Mouse (Mus musculus) midbrain, embryonic 14.5 days (tissue): Measurements from ENCODE around the gene Gorab. TPM values are rescaled to one million over a fixed set of nuclear protein-coding genes. Genes with fewer than 3 reads are reported as not detected.

Experiments used
- ATAC-seq: fragments of 200-750 bp; cut with Nextera tagmentation; 2 replicates; pipeline ENCODE4 v1.8.0; 2017; ENCODE audit warnings: moderate number of reproducible peaks, moderate library complexity; ENCODE audit not compliant: low FRiP score, low TSS enrichment
- DNase-seq: peaks from one replicate; pipeline ENCODE4 v3.0.0-alpha.2; 2015
- H3K27ac ChIP-seq: fragments of 300-500 bp; sonication (generic); replicated peaks from 2 replicates; pipeline ENCODE4 v1.5.1; 2014; ENCODE audit warnings: mild to moderate bottlenecking, low read depth, low read length, moderate library complexity
- H3K27me3 ChIP-seq: fragments of 300-500 bp; sonication (generic); 2 replicates; pipeline ENCODE4 v1.6.1; 2014; ENCODE audit warnings: low read length, control low read depth, mixed read lengths; ENCODE audit not compliant: control insufficient read depth, insufficient read depth
- H3K36me3 ChIP-seq: fragments of 300-500 bp; sonication (generic); 2 replicates; pipeline ENCODE4 v1.6.1; 2014; ENCODE audit warnings: low read length, control low read depth; ENCODE audit not compliant: control insufficient read depth, insufficient read depth
- H3K4me1 ChIP-seq: fragments of 300-500 bp; sonication (generic); 2 replicates; pipeline ENCODE4 v1.6.1; 2014; ENCODE audit warnings: mild to moderate bottlenecking, antibody characterized with exemption, low read length, control low read depth; ENCODE audit not compliant: control insufficient read depth, insufficient read depth
- H3K4me2 ChIP-seq: fragments of 300-500 bp; sonication (generic); 2 replicates; pipeline ENCODE4 v1.6.1; 2014; ENCODE audit warnings: mild to moderate bottlenecking, low read length, moderate library complexity
- H3K4me3 ChIP-seq: fragments of 300-500 bp; sonication (generic); replicated peaks from 2 replicates; pipeline ENCODE4 v1.5.1; 2014; ENCODE audit warnings: low read depth, low read length
- H3K9ac ChIP-seq: fragments of 300-500 bp; sonication (generic); replicated peaks from 2 replicates; pipeline ENCODE4 v1.6.1; 2014; ENCODE audit warnings: mild to moderate bottlenecking, low read length, moderate library complexity
- H3K9me3 ChIP-seq: fragments of 300-500 bp; sonication (generic); 2 replicates; pipeline ENCODE4 v1.6.1; 2016; ENCODE audit warnings: low read length, control low read depth, mixed read lengths; ENCODE audit not compliant: control insufficient read depth
- WGBS: fragments of 180-500 bp; shearing (Covaris S2); extraction: QIAGEN DNeasy Blood & Tissue Kit; methylation state at CpG from one replicate; pipeline ENCODE4 v1.1.7; 2014; 5-methylcytosine and 5-hydroxymethylcytosine counted together
- polyA plus RNA-seq: library from polyadenylated mRNA; unstranded; fragments of >200 nt; fragmentation: Nextera tagmentation; extraction: Ambion mirVana; gene quantifications from 2 replicates; pipeline ENCODE4 v1.2.1, GENCODE M21; 2014

The Gorab gene
- polyA plus RNA-seq, 1 experiment from 2014 or later, result 23.7 TPM

DNA sequence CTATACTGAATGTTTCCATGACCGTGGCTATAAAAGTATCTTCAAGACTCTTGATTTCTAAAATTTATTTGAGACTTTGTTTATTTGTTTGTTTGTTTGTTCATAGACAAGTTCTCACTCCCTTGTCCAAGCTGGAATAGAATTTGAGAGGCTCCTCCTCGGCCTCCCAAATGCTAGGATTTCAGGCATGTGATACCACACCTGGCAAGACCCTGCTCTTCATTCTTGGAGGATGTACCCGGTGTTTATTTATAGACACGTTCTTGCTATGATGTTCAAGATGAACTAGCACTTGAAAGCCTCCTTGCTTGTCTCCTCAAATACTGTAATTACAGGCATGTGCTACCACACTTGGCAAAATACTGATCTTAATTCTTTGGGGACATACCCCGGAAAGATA, 57.9 kb downstream of the Gorab start:
- H3K9ac ChIP-seq, result no peak overlapping the region
- DNase-seq (no peak), ATAC-seq (no peak)
- no peaks in the 10 kb centered on the region for H3K27me3 ChIP-seq
- no peaks in the 10 kb centered on the region for H3K36me3 ChIP-seq
- no peak overlapping the region for H3K4me3 ChIP-seq
- H3K27ac ChIP-seq, result no peak overlapping the region
- 87% methylated on average over 5 of the region's 5 CpGs for WGBS
- H3K9me3 ChIP-seq, result no peaks in the 10 kb centered on the region
- no peak overlapping the region for H3K4me2 ChIP-seq
- no peaks in the 10 kb centered on the region for H3K4me1 ChIP-seq

- no peak overlapping the region for H3K27ac ChIP-seq
- no peak overlapping the region for H3K4me3 ChIP-seq
- H3K9ac ChIP-seq, result no peak overlapping the region
- ATAC-seq (no peak), DNase-seq (no peak)
- no peak overlapping the region for H3K4me2 ChIP-seq
- H3K27me3 ChIP-seq, result no peaks in the 10 kb centered on the region
- H3K36me3 ChIP-seq, result no peaks in the 10 kb centered on the region
- WGBS, result 20% methylated on average over 1 of the region's 1 CpGs
- no peaks in the 10 kb centered on the region for H3K9me3 ChIP-seq
- no peaks in the 10 kb centered on the region for H3K4me1 ChIP-seq
These were observed 58.5 kb downstream of the Gorab start for GRCm38 (mm10) chr1:163344931-163345330.

DNA sequence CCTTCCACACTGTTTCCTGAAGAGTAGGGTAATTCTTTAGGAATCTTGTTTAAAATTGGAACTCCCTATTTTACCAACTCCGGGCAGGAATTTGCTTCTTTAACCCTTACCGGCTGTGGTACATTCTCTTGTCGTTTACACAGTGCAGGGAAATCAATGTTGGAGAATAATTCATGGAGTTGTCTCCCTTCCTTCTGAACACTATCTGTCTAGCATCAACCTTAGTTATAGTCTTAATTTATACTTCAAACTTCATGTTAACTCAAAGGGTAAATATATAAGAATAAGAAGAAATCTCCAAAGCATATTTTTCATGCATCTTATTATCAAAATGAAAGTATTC, 64.3 kb downstream of the Gorab start:
- no peak overlapping the region for H3K9ac ChIP-seq
- 0 out of 2 replicates have a peak, but pooled peaks have one; percentile 9 for ATAC-seq
- H3K4me1 ChIP-seq, result no peaks in the 10 kb centered on the region
- H3K4me2 ChIP-seq, result no peak overlapping the region
- 76% methylated on average over 3 of the region's 3 CpGs for WGBS
- no peak overlapping the region for H3K4me3 ChIP-seq
- H3K27ac ChIP-seq, result no peak overlapping the region
- H3K9me3 ChIP-seq, result no peaks in the 10 kb centered on the region
- no peaks in the 10 kb centered on the region for H3K36me3 ChIP-seq
- no peaks in the 10 kb centered on the region for H3K27me3 ChIP-seq
- DNase-seq, result no peak

DNA sequence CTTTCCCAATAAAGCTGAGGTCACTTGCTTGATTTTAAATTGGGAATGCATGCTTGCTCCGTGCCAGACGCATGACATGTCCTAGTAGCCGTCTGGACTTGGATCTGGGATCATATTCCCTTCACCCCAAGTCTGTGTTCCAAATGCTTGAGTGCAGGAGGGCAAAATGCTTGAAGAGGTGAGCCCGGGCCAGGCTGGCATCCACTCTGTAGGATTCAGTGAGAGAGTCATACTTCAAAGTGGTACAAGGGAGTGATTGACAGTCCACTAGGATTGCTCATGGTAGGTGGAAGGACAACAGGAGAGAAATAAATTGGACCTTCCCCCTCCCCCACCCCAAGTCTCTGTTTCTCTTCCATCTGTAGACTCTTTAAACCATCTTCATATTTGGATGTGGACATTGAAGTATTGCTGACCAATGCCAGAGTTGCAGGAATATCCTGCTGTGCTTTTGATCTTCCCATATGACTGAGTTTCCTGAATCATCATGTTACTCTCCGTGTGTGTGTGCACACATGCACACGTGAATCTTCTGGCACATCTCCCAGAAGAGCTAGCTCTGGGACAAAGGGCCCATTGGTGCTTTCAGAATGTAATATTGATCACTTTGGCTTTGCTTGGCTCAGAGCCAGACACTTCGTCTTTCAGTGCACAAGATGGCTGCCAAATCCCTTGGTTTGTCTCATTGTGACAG, 64.8 kb downstream of the Gorab start:
- H3K4me2 ChIP-seq, result no peak overlapping the region
- no peak overlapping the region for H3K4me3 ChIP-seq
- DNase-seq (peak; percentile 62), ATAC-seq (peak; percentile 35; the same call in 1 of the 2 replicates)
- H3K27me3 ChIP-seq, result no peaks in the 10 kb centered on the region
- no peaks in the 10 kb centered on the region for H3K4me1 ChIP-seq
- no peak overlapping the region for H3K9ac ChIP-seq
- H3K9me3 ChIP-seq, result no peaks in the 10 kb centered on the region
- H3K27ac ChIP-seq, result no peak overlapping the region
- WGBS, result 66% methylated on average over 7 of the region's 7 CpGs
- no peaks in the 10 kb centered on the region for H3K36me3 ChIP-seq

- ATAC-seq (no peak), DNase-seq (no peak)
- H3K27me3 ChIP-seq, result no peaks in the 10 kb centered on the region
- 84% methylated on average over 2 of the region's 2 CpGs for WGBS
- no peak overlapping the region for H3K4me2 ChIP-seq
- H3K4me1 ChIP-seq, result no peaks in the 10 kb centered on the region
- H3K4me3 ChIP-seq, result no peak overlapping the region
- H3K9me3 ChIP-seq, result no peaks in the 10 kb centered on the region
- H3K9ac ChIP-seq, result no peak overlapping the region
- no peak overlapping the region for H3K27ac ChIP-seq
- no peaks in the 10 kb centered on the region for H3K36me3 ChIP-seq
These were observed 65.6 kb downstream of the Gorab start for GRCm38 (mm10) chr1:163337821-163338220.

Other genes with a start within 250 kb of the Gorab start
- 0.84 and 3.5 TPM in 2 replicates for gene Prrx1, start 90.0 kb downstream of the Gorab start, polyA plus RNA-seq